Mouse (Mus musculus): ENCODE measurements around the gene Scgb1b3. TPM values are rescaled to one million over a fixed set of nuclear protein-coding genes. Genes with fewer than 3 reads are reported as not detected.

The Scgb1b3 gene
- not detected in 2 replicates for polyA plus RNA-seq (2012; rRNA removed)

DNA sequence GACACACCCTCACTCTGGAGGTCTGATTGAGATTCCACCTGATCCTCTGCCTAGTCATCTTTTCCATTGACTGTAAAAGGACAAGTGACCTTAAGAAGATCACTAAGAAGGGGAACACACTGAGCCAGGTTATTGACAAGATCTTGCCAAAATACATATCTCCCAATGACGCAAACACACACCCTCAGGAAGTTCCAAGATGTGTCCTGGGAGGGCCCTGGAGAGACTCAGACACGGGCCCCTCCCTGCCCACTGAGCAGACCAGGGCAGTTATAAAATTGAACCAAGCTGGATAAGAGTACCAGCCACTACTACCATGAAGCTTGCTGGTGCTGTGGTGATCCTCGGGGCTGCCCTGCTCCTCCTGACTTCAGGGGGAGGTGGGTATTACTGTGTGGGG lies at the start of gene Scgb1b3:
Gene Scgb1b3 (plus strand): TSS at position 301 of the 400 bp plus-strand sequence.
- DNase-seq (ENCODE audit: low read depth, low spot score): no peak
- 72% methylated on average over 3 of the region's 3 CpGs for WGBS

DNA sequence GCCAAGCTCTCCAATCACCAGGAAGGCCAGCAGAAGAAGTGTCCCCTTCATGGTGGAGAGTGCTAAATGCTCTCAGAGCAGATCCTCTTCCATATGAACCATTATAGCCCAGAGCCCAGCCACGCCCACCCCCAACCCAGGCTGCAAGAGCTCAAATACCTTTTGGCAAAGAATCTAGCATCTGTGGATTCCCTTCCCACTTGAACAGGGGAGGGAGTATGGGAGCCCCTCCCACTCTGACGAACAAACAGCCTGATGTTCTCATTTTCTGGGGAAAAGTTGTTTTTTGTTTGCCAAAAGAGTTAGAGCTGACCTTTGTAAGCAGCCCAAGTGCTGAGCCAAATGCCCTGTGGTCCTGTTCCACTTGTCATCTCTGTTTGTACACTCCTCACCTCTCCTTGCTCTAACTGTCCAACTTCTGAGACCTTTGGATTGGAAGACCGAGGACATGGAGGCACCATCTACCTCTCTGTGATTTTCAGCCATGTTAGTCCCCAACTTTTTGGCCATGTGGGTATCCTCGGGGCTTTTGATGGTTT lies 13.3 kb upstream of the Scgb1b3 start, which contains the start of gene Scgb2b3:
Gene Scgb2b3 (minus strand): TSS at position 51 of the 539 bp plus-strand sequence.
- DNase-seq (ENCODE audit: low read depth, low spot score): no peak

More for the DNA sequence above, 13.3 kb upstream of the Scgb1b3 start, which contains the start of gene Scgb2b3:
- 61% methylated on average over 4 of the region's 4 CpGs for WGBS

Other genes starting within 250 kb of the Scgb1b3 start
- gene Scn1b, start 248.6 kb upstream of the Scgb1b3 start, polyA plus RNA-seq (2012; rRNA removed): 14.0 and 15.5 TPM in 2 replicates
- 45.0 and 47.4 TPM in 2 replicates for gene Gramd1a, start 219.7 kb upstream of the Scgb1b3 start, polyA plus RNA-seq (2012; rRNA removed)
- not detected in 2 replicates for gene Scgb2b2, start 85.1 kb upstream of the Scgb1b3 start, polyA plus RNA-seq (2012; rRNA removed)
- not detected in 2 replicates for gene Scgb1b2, start 83.8 kb upstream of the Scgb1b3 start, polyA plus RNA-seq (2012; rRNA removed)
- not detected in 2 replicates for gene Scgb2b3, start 13.5 kb upstream of the Scgb1b3 start, polyA plus RNA-seq (2012; rRNA removed)

Measured in large intestine, adult 2 months (tissue).